Mouse (Mus musculus): ENCODE results near the gene Tdrd7.

GRCm38 (mm10) chr4:45981054-45981453 lies 15.9 kb downstream of the Tdrd7 start:
- no peak for TF ChIP-seq POLR2A (IDR thresholded peaks at IDR 0.05; ENCODE audit: borderline replicate concordance, extremely low read depth, low read depth, low read length)
- TF ChIP-seq CTCF (IDR thresholded peaks at IDR 0.05; ENCODE audit: insufficient read depth, low read length): no peak

All from lung, adult 2 months (tissue).